Mouse (Mus musculus) G1E (cell line): ENCODE results near the gene Pdlim5. TPM values are rescaled to one million over a fixed set of nuclear protein-coding genes. Genes with fewer than 3 reads are reported as not detected.
A peak's percentile ranks its signal among the peaks of the same experiment; 100 is the strongest.

Source experiments
- ATAC-seq: 2 replicates; pipeline ENCODE4 v1.8.0; 2016; ENCODE audit warnings: mild to moderate bottlenecking; ENCODE audit not compliant: insufficient number of reproducible peaks, poor library complexity, low FRiP score, severe bottlenecking; ENCODE audit errors: extremely low read depth
- DNase-seq: peaks from one replicate; pipeline ENCODE4 v3.0.0; 2012; ENCODE audit warnings: low spot score
- H3K27me3 ChIP-seq: 2 replicates; pipeline ENCODE4 v1.6.1; 2012; ENCODE audit warnings: mild to moderate bottlenecking, low read length, inconsistent platforms; ENCODE audit not compliant: insufficient read depth
- H3K36me3 ChIP-seq: replicated peaks from 2 replicates; pipeline ENCODE3; 2012; ENCODE audit warnings: mild to moderate bottlenecking, inconsistent platforms
- H3K4me1 ChIP-seq: 2 replicates; pipeline ENCODE4 v1.6.1; 2012; ENCODE audit warnings: low read depth, low read length, inconsistent platforms, mixed read lengths; ENCODE audit not compliant: insufficient read depth
- H3K4me3 ChIP-seq: 2 replicates; pipeline ENCODE4 v1.5.1; 2012; ENCODE audit warnings: low read depth, mild to moderate bottlenecking, inconsistent platforms, low read length, moderate library complexity, mixed read lengths
- H3K9me3 ChIP-seq: replicated peaks from 2 replicates; pipeline ENCODE4 v1.6.1; 2012; ENCODE audit warnings: inconsistent platforms
- CTCF ChIP-seq: IDR thresholded peaks from 2 replicates; pipeline ENCODE4 v1.5.1; 2012; ENCODE audit warnings: low read depth, low read length, inconsistent platforms, mixed read lengths
- GATA1 ChIP-seq: IDR thresholded peaks from 2 replicates; pipeline ENCODE4 v1.6.1; 2012; ENCODE audit warnings: borderline replicate concordance, low read length, inconsistent platforms, mixed read lengths
- GATA2 ChIP-seq: IDR thresholded peaks from 2 replicates; pipeline ENCODE4 v1.6.1; 2012; ENCODE audit warnings: low read depth, low read length, inconsistent platforms, borderline replicate concordance
- POLR2AphosphoS5 ChIP-seq: IDR thresholded peaks from 2 replicates; pipeline ENCODE4 v1.6.1; 2012; ENCODE audit warnings: low read depth, low read length, inconsistent platforms; ENCODE audit not compliant: insufficient replicate concordance
- TAL1 ChIP-seq: conservative IDR thresholded peaks from 2 replicates; pipeline ENCODE4 v1.6.1; 2012; ENCODE audit warnings: low read depth, low read length, inconsistent platforms, mixed read lengths
- polyA plus RNA-seq: library from polyadenylated mRNA; stranded (reverse); fragments of >175 nt; gene quantifications from 2 replicates; pipeline ENCODE4 v1.2.3, GENCODE M21; 2012
- total RNA-seq, 2 experiments: library from RNA; stranded (forward) in 1 of 2; stranded (reverse) in 1 of 2; fragments of 200-1000 nt in 1 of 2; fragments of >200 nt in 1 of 2; fragmentation: Nextera tagmentation in 1 of 2; gene quantifications; 2 replicates each; pipeline ENCODE4 v1.2.3; 2014 to 2017

Gene Pdlim5
- total RNA-seq (2014; fragmentation: Nextera tagmentation) (55.7 and 57.9 TPM in 2 replicates), total RNA-seq (2017) (27.6 and 33.4 TPM in 2 replicates), polyA plus RNA-seq (32.5 and 36.9 TPM in 2 replicates)

GRCm38 (mm10) chr3:142395520-142396193, at the start of gene Pdlim5:
Pdlim5 (minus strand) TSS chr3:142395696.
- TF ChIP-seq TAL1 (no peak), GATA2 (no peak), CTCF (no peak), POLR2AphosphoS5 (no peak), GATA1 (no peak)
- H3K36me3 ChIP-seq = peaks cover 5% of the 10 kb centered on the region

GRCm38 (mm10) chr3:142443710-142444043, 48.2 kb upstream of the Pdlim5 start:
- H3K27me3 ChIP-seq = 0 out of 2 replicates have a peak, but pooled peaks cover 3% of the 10 kb centered on the region
- TF ChIP-seq POLR2AphosphoS5 = no peak
- TF ChIP-seq GATA1 = no peak
- TF ChIP-seq TAL1 = no peak
- no peak for TF ChIP-seq GATA2
- TF ChIP-seq CTCF = no peak
- H3K36me3 ChIP-seq = no peaks in the 10 kb centered on the region
- DNase-seq (no peak), ATAC-seq (no peak)
- no peak overlapping the region for H3K4me3 ChIP-seq
- H3K9me3 ChIP-seq = no peaks in the 10 kb centered on the region
- H3K4me1 ChIP-seq = peaks cover 4% of the 10 kb centered on the region

More at GRCm38 (mm10) chr3:142395520-142396193, at the start of gene Pdlim5:
- Histone ChIP-seq H3K27me3 (no peaks in the 10 kb centered on the region), H3K9me3 (no peaks in the 10 kb centered on the region), H3K4me3 (peak within 1 kb of the TSS; percentile 96), H3K4me1 (peaks cover 17% of the 10 kb centered on the region)
- peak; percentile 87 for DNase-seq
- ATAC-seq = peak; percentile 81

GRCm38 (mm10) chr3:142443006-142443709, 47.7 kb upstream of the Pdlim5 start:
- peak; percentile 63 for TF ChIP-seq CTCF
- no peak for TF ChIP-seq GATA2
- ATAC-seq (peak; percentile 54), DNase-seq (peak; percentile 27)
- H3K36me3 ChIP-seq = no peaks in the 10 kb centered on the region
- H3K27me3 ChIP-seq = peaks cover 6% of the 10 kb centered on the region; the same call in 1 of the 2 replicates
- no peak overlapping the region; the same call in 1 of the 2 replicates for H3K4me3 ChIP-seq
- H3K4me1 ChIP-seq = peaks cover 4% of the 10 kb centered on the region
- no peaks in the 10 kb centered on the region for H3K9me3 ChIP-seq

GRCm38 (mm10) chr3:142442161-142442560, 46.7 kb upstream of the Pdlim5 start:
- ATAC-seq (no peak), DNase-seq (no peak)
- Histone ChIP-seq H3K4me3 (no peak overlapping the region), H3K27me3 (peaks cover 8% of the 10 kb centered on the region; the same call in 1 of the 2 replicates), H3K9me3 (no peaks in the 10 kb centered on the region), H3K4me1 (peaks cover 4% of the 10 kb centered on the region), H3K36me3 (no peaks in the 10 kb centered on the region)
- no peak for TF ChIP-seq TAL1

GRCm38 (mm10) chr3:142441142-142441541, 45.6 kb upstream of the Pdlim5 start:
- no peaks in the 10 kb centered on the region for H3K9me3 ChIP-seq
- no peak overlapping the region for H3K4me3 ChIP-seq
- ATAC-seq = no peak
- no peak for TF ChIP-seq CTCF
- TF ChIP-seq GATA1 = no peak
- no peak for TF ChIP-seq POLR2AphosphoS5
- no peak for TF ChIP-seq GATA2
- H3K4me1 ChIP-seq = peaks cover 4% of the 10 kb centered on the region
- H3K27me3 ChIP-seq = peaks cover 12% of the 10 kb centered on the region; the same call in 1 of the 2 replicates
- H3K36me3 ChIP-seq = no peaks in the 10 kb centered on the region
- no peak for DNase-seq

- ATAC-seq (no peak), DNase-seq (no peak)
- TF ChIP-seq TAL1 (no peak), CTCF (no peak), POLR2AphosphoS5 (no peak), GATA2 (no peak), GATA1 (no peak)
These were observed 44.7 kb upstream of the Pdlim5 start for GRCm38 (mm10) chr3:142440191-142440590.

More at GRCm38 (mm10) chr3:142440191-142440590, 44.7 kb upstream of the Pdlim5 start:
- peaks cover 14% of the 10 kb centered on the region; the same call in 1 of the 2 replicates for H3K27me3 ChIP-seq
- no peaks in the 10 kb centered on the region for H3K9me3 ChIP-seq
- H3K36me3 ChIP-seq = no peaks in the 10 kb centered on the region
- H3K4me3 ChIP-seq = no peak overlapping the region
- H3K4me1 ChIP-seq = peaks cover 4% of the 10 kb centered on the region
